Mouse (Mus musculus): ENCODE measurements around the gene Acbd3.

Acbd3 gene

DNA sequence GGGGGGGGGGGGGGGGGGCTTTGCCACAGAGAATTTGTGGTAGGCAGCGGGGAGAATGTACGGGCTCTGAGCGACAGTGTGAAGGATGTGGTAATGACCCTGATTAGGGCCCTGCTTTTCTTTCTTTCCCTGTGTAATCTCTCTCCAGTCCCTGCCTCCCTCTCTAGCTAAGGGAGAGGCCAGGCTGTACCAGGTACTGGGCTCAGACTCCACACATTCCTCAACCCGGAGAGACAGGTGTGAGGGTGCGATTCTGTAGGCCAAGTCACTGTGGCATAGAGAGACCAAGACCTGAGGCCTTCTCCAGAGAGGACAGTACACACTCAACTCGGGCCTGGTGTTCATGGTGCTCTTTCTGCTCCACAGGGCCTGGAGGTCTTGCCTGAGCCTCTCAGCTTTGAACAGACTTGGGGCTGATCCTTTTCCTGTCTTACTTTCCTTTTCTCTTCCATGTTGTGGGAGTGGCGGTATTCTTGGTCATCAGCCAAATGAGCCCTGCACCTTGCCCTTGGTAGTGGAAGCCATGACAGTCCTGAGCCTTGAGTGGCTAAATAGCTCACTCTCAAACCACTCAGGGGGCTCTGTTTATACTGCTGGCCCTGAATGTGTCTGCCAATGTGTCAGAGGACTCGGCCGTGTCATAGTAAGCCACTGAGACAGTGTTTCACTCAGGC, 57.2 kb downstream of the Acbd3 start:
- DNase-seq (ENCODE audit: low read depth, low spot score): no peak

DNA sequence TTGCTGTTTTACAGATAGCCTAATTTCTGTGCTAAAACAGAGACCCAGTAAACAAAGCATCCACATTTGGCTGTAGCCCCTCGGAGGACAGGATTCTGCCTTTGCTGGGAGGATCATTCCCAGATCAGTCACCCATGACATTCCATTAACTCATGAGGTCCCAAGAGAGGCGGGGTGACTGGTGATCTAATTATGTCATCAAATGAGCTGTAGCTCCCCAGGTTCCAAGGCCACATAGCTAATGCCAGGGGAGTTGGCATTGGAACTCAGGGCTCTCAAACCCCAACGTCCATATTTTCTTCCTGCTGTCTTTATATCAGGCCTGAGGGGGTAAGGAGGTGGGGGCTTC, 57.7 kb downstream of the Acbd3 start:
- no peak for DNase-seq (ENCODE audit: low read depth, low spot score)

DNA sequence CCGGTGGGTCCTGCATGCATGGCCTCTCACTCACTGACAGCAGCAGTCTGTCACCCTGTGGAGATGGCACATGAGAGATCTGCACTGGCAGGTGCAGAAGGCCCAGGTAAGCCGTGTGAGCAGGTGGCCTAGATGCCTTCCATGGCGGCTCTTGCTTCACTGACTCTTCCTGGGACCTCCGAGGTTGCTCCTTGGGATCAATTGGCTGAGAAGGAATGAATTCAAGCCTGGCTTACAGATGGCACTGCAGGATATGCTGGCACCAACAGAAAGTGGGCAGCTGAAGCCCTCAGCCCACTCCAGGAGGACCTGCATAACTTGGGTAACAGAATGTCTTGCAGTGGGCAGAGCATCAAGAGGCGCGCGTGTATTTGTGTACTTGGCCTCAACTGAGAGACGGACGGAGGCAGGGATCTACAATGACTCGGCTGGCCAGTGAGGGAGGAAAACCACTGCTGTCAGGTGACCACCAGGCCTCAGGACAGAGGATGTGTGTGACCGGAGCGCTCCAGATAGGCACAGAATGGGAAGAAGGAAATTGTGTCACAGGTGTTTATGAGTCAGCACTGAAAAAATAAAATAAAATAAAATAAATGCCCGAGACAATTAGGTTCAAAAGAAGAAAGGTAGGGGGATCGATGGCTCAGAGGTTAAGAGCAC, 66.1 kb downstream of the Acbd3 start:
- DNase-seq (ENCODE audit: low read depth, low spot score): no peak

DNA sequence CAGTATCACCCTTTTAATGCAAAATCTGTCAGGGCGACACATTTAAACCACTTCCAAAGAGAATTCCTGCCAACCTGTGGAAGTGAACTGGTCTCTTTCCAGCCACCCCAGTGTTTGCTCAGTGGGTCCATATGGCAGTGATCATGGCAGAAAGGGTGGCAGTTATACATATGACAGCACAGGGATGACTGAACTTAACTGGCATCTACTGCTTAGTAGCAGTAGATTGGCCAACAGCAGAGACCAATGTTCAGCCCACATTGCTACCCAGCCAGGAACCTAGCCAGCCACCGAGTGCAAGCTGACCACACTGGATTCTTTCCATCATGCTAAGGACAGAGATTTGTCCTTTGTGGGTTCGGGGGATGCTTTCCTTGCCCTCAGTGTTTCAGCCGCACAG, 67.0 kb downstream of the Acbd3 start:
- DNase-seq (ENCODE audit: low read depth, low spot score): no peak

DNA sequence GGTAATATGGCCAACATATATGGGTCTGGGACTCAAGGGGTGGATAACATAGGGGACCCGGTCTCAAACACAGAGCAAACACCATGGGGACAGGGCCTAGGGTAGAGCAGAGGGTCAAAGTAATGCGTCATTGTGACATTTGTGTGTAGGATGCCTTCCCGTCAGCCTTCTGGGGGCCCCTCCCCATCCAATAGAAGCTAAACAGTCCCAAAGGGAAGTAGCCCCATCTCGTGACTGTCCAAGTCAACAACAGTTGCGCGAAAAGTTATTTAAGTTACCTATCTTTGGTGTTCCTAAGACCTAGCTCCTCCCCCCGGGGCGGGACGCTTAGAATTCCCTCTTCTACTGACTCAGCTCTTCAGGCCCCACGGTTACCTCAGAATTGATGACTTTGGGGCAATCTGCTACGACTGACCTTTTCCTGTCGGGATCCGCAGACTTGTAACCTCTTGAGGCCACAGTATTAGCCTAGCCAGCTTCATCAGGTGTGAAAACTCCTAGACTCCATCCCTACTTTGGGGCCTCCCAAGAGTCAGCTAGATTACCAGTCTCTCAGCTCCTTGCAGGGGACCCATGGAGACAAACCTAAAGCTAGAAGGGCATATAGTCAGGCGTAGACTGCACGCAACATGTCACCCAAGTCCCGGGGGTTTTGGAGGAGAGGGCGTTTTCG, 67.7 kb downstream of the Acbd3 start:
- DNase-seq (ENCODE audit: low read depth, low spot score): no peak

DNA sequence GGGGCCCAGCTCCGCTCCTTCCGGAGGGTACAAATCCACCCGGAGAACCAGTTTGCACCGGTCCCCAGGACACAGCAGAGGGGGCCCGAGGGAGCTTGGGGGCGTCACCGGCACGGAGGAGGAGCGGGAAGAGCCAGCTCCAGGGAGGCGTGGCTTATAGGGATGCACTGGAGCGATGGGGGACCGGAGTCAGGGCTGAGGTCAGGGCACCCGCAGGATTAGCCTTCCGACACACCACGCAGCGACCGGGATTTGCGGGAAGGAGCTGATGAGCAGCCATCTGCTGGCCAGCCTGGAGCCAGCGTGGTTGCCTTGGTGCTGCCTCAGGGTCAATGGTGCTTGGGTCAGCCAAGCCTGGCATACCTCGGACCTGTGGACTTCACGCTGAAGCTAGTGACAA, 68.3 kb downstream of the Acbd3 start:
- no peak for DNase-seq (ENCODE audit: low read depth, low spot score)

DNA sequence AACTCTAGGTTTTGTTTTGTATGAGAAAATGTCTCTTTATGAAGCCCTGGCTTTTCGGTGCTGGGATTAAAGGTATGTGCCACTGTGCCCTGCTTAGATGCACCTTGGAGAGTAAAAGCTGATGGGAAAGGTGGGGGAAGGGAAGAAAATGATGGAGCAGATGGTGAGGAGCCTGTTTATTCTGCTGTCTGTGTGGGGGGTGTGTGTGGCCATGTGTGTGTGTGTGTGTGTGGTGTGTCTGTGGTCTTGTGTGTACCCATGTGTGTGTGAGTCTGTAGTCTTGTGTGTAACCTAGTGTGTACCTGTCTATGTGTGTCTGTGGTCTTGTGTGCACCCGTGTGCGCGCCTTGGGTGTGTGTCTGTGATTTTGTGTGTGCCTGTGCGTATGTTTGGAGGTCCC, 72.8 kb downstream of the Acbd3 start:
- no peak for DNase-seq (ENCODE audit: low read depth, low spot score)

DNA sequence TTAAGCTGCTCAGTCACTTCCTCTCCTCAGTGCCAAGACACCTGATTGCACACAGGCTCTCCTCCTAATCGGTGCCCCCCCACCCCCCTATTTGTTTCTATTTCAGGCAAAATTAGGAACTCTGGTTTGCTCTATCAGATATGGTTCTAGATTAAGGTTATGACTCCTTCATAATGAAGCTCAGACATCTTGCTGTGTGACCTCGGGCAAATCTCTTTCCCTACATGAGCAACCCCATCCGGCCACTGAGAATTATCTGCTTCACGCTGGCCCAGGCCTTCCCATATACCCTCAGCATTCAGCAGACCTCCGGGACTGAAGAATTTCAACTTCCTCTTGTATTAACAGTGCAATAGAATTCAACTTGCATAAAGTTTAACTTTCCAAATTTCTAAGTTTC, 73.4 kb downstream of the Acbd3 start:
- DNase-seq (ENCODE audit: low read depth, low spot score): no peak

DNA sequence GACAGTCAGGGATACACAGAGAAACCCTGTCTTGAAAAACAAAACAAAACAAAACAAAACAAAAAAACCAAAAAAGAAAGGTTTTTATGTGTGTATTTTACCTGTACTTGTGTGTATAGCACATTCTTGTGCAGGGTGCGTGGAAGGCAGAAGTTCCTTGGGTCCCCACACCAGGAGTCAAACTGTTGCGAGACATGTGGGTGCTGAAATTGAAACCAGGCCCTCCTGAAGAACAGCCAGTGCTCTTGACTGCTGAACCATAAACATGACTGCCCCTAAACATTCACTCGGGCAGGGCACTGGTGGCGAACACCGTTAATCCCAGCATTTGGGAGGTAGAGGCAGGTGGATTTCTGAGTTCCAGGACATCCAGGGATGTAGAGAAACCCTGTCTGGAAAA, 74.2 kb downstream of the Acbd3 start:
- DNase-seq (ENCODE audit: low read depth, low spot score): no peak

DNA sequence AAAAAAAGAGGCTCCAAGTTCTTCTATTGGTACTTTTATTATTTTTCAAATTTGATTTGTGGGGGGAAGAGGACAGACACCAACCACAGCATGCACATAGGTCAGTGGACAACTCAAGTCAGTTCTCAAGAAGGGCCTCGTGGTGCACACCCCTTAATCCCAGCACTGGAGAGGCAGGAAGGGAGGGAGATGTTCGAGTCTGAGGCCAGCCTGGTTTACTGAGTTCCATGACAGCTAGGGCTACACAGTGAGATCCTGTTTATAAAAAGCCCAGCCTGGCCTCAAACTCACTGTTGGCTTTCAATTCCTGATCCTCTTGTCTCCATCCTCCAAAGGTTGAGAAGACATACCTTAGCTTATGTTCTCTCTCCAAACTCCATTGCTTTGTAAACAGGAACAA, 75.0 kb downstream of the Acbd3 start:
- DNase-seq (ENCODE audit: low read depth, low spot score): no peak

DNA sequence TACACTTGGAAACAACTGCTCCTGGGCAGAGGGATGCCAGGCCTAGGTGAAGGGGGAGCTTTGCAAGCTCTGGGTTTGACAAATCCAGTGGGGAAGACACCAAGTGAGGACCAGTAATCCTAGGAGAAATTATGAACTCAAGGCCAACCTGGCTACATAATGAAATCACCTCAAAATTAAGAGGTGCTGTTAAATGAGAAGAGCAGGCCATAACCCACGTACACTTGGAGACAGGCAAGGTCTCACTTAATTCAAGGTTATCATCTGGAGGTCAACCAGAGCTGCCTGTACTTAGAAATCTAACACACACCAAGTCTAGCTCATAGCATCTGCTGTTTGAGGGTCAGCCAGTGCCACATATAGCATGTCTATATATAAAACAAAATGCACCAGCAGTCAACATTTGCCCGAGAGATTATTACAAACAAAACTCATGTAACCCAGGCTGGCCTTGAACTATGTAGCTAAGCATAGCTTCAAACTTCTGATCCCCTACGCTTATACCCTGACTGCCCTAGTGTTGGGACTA, 75.7 kb downstream of the Acbd3 start:
- DNase-seq (ENCODE audit: low read depth, low spot score): no peak

Measured in telencephalon, adult 2 months (tissue).